Comparison of ENCODE assay signal across 14 mouse cellular contexts in the genomic region with DNA sequence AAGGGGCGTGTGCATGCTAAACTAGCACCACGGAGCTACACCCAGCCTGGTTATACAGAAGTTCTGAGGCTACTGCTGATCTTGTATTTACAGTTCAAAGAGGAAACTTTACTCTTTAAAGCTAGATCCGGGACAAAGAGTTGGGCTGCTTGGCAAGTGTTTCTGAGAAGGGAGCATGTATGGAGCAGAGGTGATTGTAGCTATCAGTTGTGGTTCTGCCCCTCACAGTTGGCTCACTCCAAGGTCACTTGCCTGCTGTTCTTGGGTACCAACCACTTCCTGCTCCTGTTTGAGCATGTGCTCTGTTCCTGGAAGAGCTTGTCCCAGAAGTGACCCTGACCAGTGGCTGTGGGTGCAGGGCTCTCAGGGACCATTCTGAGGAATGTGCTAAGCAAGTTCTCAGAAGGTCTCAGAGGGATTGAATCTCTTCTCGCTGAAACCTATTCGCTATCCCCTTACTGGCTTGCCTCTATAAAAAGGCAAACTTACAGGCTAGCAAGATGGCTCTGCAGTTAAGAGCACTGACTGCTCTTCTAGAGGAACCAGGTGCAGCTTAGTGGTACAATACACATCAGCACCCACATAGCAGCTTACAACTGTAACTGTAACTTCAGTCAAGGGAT.
A peak's percentile ranks its signal among the peaks of the same experiment; 100 is the strongest.
DNase-seq lines count a peak whose midpoint lies in the region; ATAC-seq and TF ChIP-seq lines count a peak whose summit lies in the region.
"Had no signal": no experiment of that assay in that cellular context is flagged by ENCODE, and none has a peak within 500 bp of the region (broad histone marks: within the 10 kb centered on the region; RNA-seq: fewer than 3 reads in every experiment).

No protein-coding gene starts in this region.

- no peak for TF ChIP-seq CTCF in heart, adult 2 months (IDR thresholded peaks at IDR 0.05)
- no peak for TF ChIP-seq CTCF in MEL (IDR thresholded peaks at IDR 0.05 in 2 of 3, conservative IDR thresholded peaks at IDR 0.05 in 1 of 3; ENCODE audit: control insufficient read depth in 1 of 3, insufficient read depth in 1 of 3, low read depth in 2 of 3, low read length in 3 of 3, poor library complexity in 1 of 3, severe bottlenecking in 1 of 3)
- no peak for TF ChIP-seq CTCF in stomach, postnatal 0 days (IDR thresholded peaks at IDR 0.05; ENCODE audit: low read depth)

- 46% methylated on average over 5 of the region's 5 CpGs for WGBS in heart, adult 2 months
- WGBS in heart, embryonic 11.5 days (ENCODE audit: insufficient replicate concordance): 70% methylated on average over 5 of the region's 5 CpGs
- 33% methylated on average over 5 of the region's 5 CpGs for WGBS in liver, embryonic 13.5 days (ENCODE audit: insufficient replicate concordance)
- 33% methylated on average over 5 of the region's 5 CpGs for WGBS in stomach, postnatal 0 days

- TF ChIP-seq RAD21 in MEL (IDR thresholded peaks at IDR 0.05; ENCODE audit: low read depth, low read length): no peak

- H3K27ac ChIP-seq in heart, adult 2 months: no peak overlapping the region
- no peak overlapping the region for H3K27ac ChIP-seq in heart, embryonic 11.5 days (ENCODE audit: low read depth, low read length)
- peak overlapping the region; percentile 96 for H3K27ac ChIP-seq in MEL (ENCODE audit: control insufficient read depth, low read depth, low read length)
- H3K27ac ChIP-seq in liver, embryonic 13.5 days: 0 out of 2 replicates have a peak overlapping the region, but pooled peaks have one; percentile 25
- peak overlapping the region; percentile 72 for H3K27ac ChIP-seq in stomach, postnatal 0 days (replicated peaks)
- H3K27ac ChIP-seq: hindbrain, embryonic 12.5 days; limb, embryonic 15.5 days; neural tube, embryonic 12.5 days had no signal

- no peaks in the 10 kb centered on the region for H3K36me3 ChIP-seq in heart, adult 2 months (ENCODE audit: control insufficient read depth, insufficient read depth, low read length)
- no peaks in the 10 kb centered on the region for H3K36me3 ChIP-seq in heart, embryonic 11.5 days (ENCODE audit: control insufficient read depth, insufficient read depth, low read length)
- peaks cover 0 to 78% of the 10 kb centered on the region in 2 experiments; a peak in 2 of 4 replicates for H3K36me3 ChIP-seq in MEL (ENCODE audit: control insufficient read depth in 1 of 2, insufficient read depth in 2 of 2, low read length in 2 of 2)
- no peaks in the 10 kb centered on the region for H3K36me3 ChIP-seq in liver, embryonic 13.5 days
- H3K36me3 ChIP-seq in stomach, postnatal 0 days (ENCODE audit: control insufficient read depth, insufficient read depth, low read length): no peaks in the 10 kb centered on the region
- H3K36me3 ChIP-seq: hindbrain, embryonic 12.5 days; limb, embryonic 15.5 days; neural tube, embryonic 12.5 days had no signal

- peaks cover 10% of the 10 kb centered on the region for H3K4me1 ChIP-seq in heart, adult 2 months (ENCODE audit: control insufficient read depth, insufficient read depth, low read length)
- peaks cover 10% of the 10 kb centered on the region; the same call in 1 of the 2 replicates for H3K4me1 ChIP-seq in heart, embryonic 11.5 days (ENCODE audit: control insufficient read depth, insufficient read depth, low read length)
- peaks cover 63 to 79% of the 10 kb centered on the region in 2 experiments for H3K4me1 ChIP-seq in MEL (ENCODE audit: control insufficient read depth in 1 of 2, insufficient read depth in 2 of 2, low read length in 2 of 2)
- H3K4me1 ChIP-seq in liver, embryonic 13.5 days (replicated peaks): peaks cover 59% of the 10 kb centered on the region
- H3K4me1 ChIP-seq in stomach, postnatal 0 days (replicated peaks; ENCODE audit: control insufficient read depth, insufficient read depth): no peaks in the 10 kb centered on the region; the same call in 1 of the 2 replicates
- H3K4me1 ChIP-seq: neural tube, embryonic 12.5 days had no signal

- H3K27me3 ChIP-seq in heart, adult 2 months (ENCODE audit: control insufficient read depth, insufficient read depth, low read length): no peaks in the 10 kb centered on the region
- peaks cover 11% of the 10 kb centered on the region for H3K27me3 ChIP-seq in heart, embryonic 11.5 days (ENCODE audit: control insufficient read depth, insufficient read depth, low read length)
- no peaks in the 10 kb centered on the region for H3K27me3 ChIP-seq in MEL (ENCODE audit: control insufficient read depth in 1 of 2, insufficient read depth in 2 of 2, low read length in 2 of 2)
- no peaks in the 10 kb centered on the region for H3K27me3 ChIP-seq in liver, embryonic 13.5 days
- H3K27me3 ChIP-seq in stomach, postnatal 0 days (ENCODE audit: control insufficient read depth, insufficient read depth, low read length): no peaks in the 10 kb centered on the region
- H3K27me3 ChIP-seq: CH12.LX; limb, embryonic 15.5 days; neural tube, embryonic 12.5 days had no signal

- TF ChIP-seq EP300 in heart, adult 2 months (IDR thresholded peaks at IDR 0.05; ENCODE audit: insufficient read depth, low read depth, low read length): no peak
- no peak for TF ChIP-seq EP300 in MEL (IDR thresholded peaks at IDR 0.05; ENCODE audit: low read depth in 1 of 2, low read length in 2 of 2)
- TF ChIP-seq EP300 in stomach, postnatal 0 days (optimal IDR thresholded peaks at IDR 0.05): no peak

- peak; percentile 25 to 27 for DNase-seq in heart, adult 2 months
- DNase-seq in MEL (ENCODE audit: low read depth, low spot score): peak; percentile 90
- DNase-seq in liver, embryonic 13.5 days: no peak
- DNase-seq in stomach, postnatal 0 days (ENCODE audit: low spot score): peak; percentile 85
- DNase-seq in layer of hippocampus, adult 8-10 months (ENCODE audit: low spot score in 2 of 2): no peak
- no peak for DNase-seq in right cerebral cortex, postnatal 4 days
- DNase-seq: cerebellum, postnatal 14 days; gastrocnemius, postnatal 14 days had no signal

- H3K9me3 ChIP-seq in heart, embryonic 11.5 days (replicated peaks; ENCODE audit: control insufficient read depth, low read length): no peaks in the 10 kb centered on the region
- H3K9me3 ChIP-seq in MEL (replicated peaks; ENCODE audit: insufficient read depth, low read length): no peaks in the 10 kb centered on the region
- no peaks in the 10 kb centered on the region for H3K9me3 ChIP-seq in liver, embryonic 13.5 days (replicated peaks)
- no peaks in the 10 kb centered on the region for H3K9me3 ChIP-seq in stomach, postnatal 0 days (ENCODE audit: control insufficient read depth, low read length)
- H3K9me3 ChIP-seq: hindbrain, embryonic 12.5 days; limb, embryonic 15.5 days; neural tube, embryonic 12.5 days had no signal

- no peaks in the 10 kb centered on the region for H3K79me2 ChIP-seq in heart, adult 2 months (replicated peaks; ENCODE audit: control insufficient read depth, insufficient read depth, low read length)
- no peaks in the 10 kb centered on the region; the same call in 1 of the 2 replicates for H3K79me2 ChIP-seq in MEL (ENCODE audit: control insufficient read depth, insufficient read depth, low read length, poor library complexity)

- intact Hi-C loops in heart, adult 2 months (cut with DNase I): no loop called here

- no peak for TF ChIP-seq POLR2A in heart, adult 2 months (IDR thresholded peaks at IDR 0.05; ENCODE audit: insufficient read depth, low read depth, low read length)
- peak; percentile 52 to 72; a peak in 3 of 4 replicates for TF ChIP-seq POLR2A in MEL (IDR thresholded peaks at IDR 0.05; ENCODE audit: control insufficient read depth in 1 of 2, insufficient read depth in 1 of 2, low read depth in 1 of 2, low read length in 2 of 2, poor library complexity in 1 of 2)

- ATAC-seq in heart, embryonic 11.5 days (replicated peaks; ENCODE audit: insufficient number of reproducible peaks, low FRiP score, low TSS enrichment): no peak
- peak; percentile 39 for ATAC-seq in liver, embryonic 13.5 days (ENCODE audit: low read depth)
- peak; percentile 96 for ATAC-seq in stomach, postnatal 0 days (ENCODE audit: low FRiP score, low TSS enrichment)
- no peak for ATAC-seq in monocyte, adult 5-6 weeks (replicated peaks; ENCODE audit: insufficient number of reproducible peaks, low FRiP score, low TSS enrichment, poor library complexity, severe bottlenecking)

- no peak overlapping the region for H3K9ac ChIP-seq in heart, adult 2 months (ENCODE audit: low read depth, low read length)
- H3K9ac ChIP-seq in heart, embryonic 11.5 days (ENCODE audit: low read depth, low read length): no peak overlapping the region
- peak overlapping the region; percentile 66 for H3K9ac ChIP-seq in MEL (ENCODE audit: control insufficient read depth, low read depth, low read length, poor library complexity, severe bottlenecking)
- no peak overlapping the region for H3K9ac ChIP-seq in liver, embryonic 13.5 days
- no peak overlapping the region for H3K9ac ChIP-seq in stomach, postnatal 0 days (ENCODE audit: low read length)
- H3K9ac ChIP-seq: hindbrain, embryonic 12.5 days; limb, embryonic 15.5 days; neural tube, embryonic 12.5 days had no signal

- H3K4me2 ChIP-seq in heart, embryonic 11.5 days: no peak overlapping the region
- H3K4me2 ChIP-seq in liver, embryonic 13.5 days: no peak overlapping the region
- no peak overlapping the region for H3K4me2 ChIP-seq in stomach, postnatal 0 days (replicated peaks; ENCODE audit: low read depth)
- H3K4me2 ChIP-seq: hindbrain, embryonic 12.5 days; limb, embryonic 15.5 days; neural tube, embryonic 12.5 days had no signal

- H3K4me3 ChIP-seq in heart, adult 2 months: no peak overlapping the region
- H3K4me3 ChIP-seq in heart, embryonic 11.5 days (ENCODE audit: low read depth, low read length): no peak overlapping the region
- peak overlapping the region; percentile 27 to 31; a peak in 3 of 4 replicates for H3K4me3 ChIP-seq in MEL (ENCODE audit: control insufficient read depth in 1 of 2, insufficient read depth in 1 of 2, low read depth in 2 of 2, low read length in 2 of 2)
- H3K4me3 ChIP-seq in liver, embryonic 13.5 days (replicated peaks): no peak overlapping the region
- no peak overlapping the region for H3K4me3 ChIP-seq in stomach, postnatal 0 days (ENCODE audit: low read depth, low read length)
- H3K4me3 ChIP-seq: hindbrain, embryonic 12.5 days; limb, embryonic 15.5 days; neural tube, embryonic 12.5 days had no signal

TF ChIP-seq in MEL, 35 proteins besides CTCF, POLR2A, EP300 and RAD21:
- peak; percentile 84 for TF ChIP-seq TBP (IDR thresholded peaks at IDR 0.05; ENCODE audit: low read depth, low read length)
- TF ChIP-seq TAL1 (IDR thresholded peaks at IDR 0.05; ENCODE audit: low read length): peak; percentile 87
- TF ChIP-seq GATA1 (IDR thresholded peaks at IDR 0.05; ENCODE audit: low read depth, low read length): peak; percentile 75
- TF ChIP-seq ZNF384 (IDR thresholded peaks at IDR 0.05; ENCODE audit: low read depth, low read length): no peak

Comparison
In these comparisons a context has a peak if more than half of its experiments do, and no peak if none do; other contexts are left out.
1. DNase-seq: peak in heart, adult 2 months (2 of 2), MEL (single experiment) and stomach, postnatal 0 days (single experiment); none in liver, embryonic 13.5 days (single experiment), layer of hippocampus, adult 8-10 months (0 of 2) and right cerebral cortex, postnatal 4 days (single experiment).
2. H3K27ac ChIP-seq: peak in MEL (single experiment), liver, embryonic 13.5 days (single experiment) and stomach, postnatal 0 days (single experiment); none in heart, adult 2 months (single experiment) and heart, embryonic 11.5 days (single experiment).
3. H3K4me3 ChIP-seq: peak in MEL (2 of 2); none in heart, adult 2 months (single experiment), heart, embryonic 11.5 days (single experiment), liver, embryonic 13.5 days (single experiment) and stomach, postnatal 0 days (single experiment).
4. ATAC-seq: peak in liver, embryonic 13.5 days (single experiment) and stomach, postnatal 0 days (single experiment); none in heart, embryonic 11.5 days (single experiment) and monocyte, adult 5-6 weeks (single experiment).